Mouse (Mus musculus) myocyte (in vitro differentiated cells): ENCODE data around the gene Lrsam1.

Source experiments
- E2F4 ChIP-seq: IDR thresholded peaks from one replicate; pipeline ENCODE4 v1.6.1; 2011; ENCODE audit warnings: mild to moderate bottlenecking, control low read depth, moderate library complexity; ENCODE audit not compliant: insufficient read depth
- MYOD1 ChIP-seq, 3 experiments: IDR thresholded peaks; one replicate each; pipeline ENCODE4 v1.6.1; 2011; ENCODE audit warnings: control low read depth in 2 of 3, low read depth in 2 of 3, mild to moderate bottlenecking in 2 of 3, moderate library complexity in 1 of 3; ENCODE audit not compliant: insufficient read length in 2 of 3, control insufficient read depth in 1 of 3
- MYOG ChIP-seq, 3 experiments: IDR thresholded peaks; one replicate each; pipeline ENCODE4 v1.6.1; 2011; ENCODE audit warnings: control low read depth in 2 of 3, low read depth in 2 of 3, mild to moderate bottlenecking in 2 of 3; ENCODE audit not compliant: insufficient read length in 2 of 3, control insufficient read depth in 1 of 3, insufficient read depth in 1 of 3
- POLR2A ChIP-seq: IDR thresholded peaks from one replicate; pipeline ENCODE4 v1.6.1; 2011; ENCODE audit warnings: low read depth, mild to moderate bottlenecking, control low read depth, moderate library complexity; ENCODE audit not compliant: insufficient read length
- SRF ChIP-seq: IDR thresholded peaks from one replicate; pipeline ENCODE4 v1.6.1; 2011; ENCODE audit warnings: low read depth; ENCODE audit not compliant: control insufficient read depth, insufficient read length

GRCm38 (mm10) chr2:32881723-32882122 lies 79.7 kb downstream of the Lrsam1 start:
- TF ChIP-seq POLR2A (peak; percentile 50), SRF (no peak), E2F4 (no peak), MYOD1 (IDR thresholded peaks at IDR 0.05; ENCODE audit: control insufficient read depth in 1 of 3, insufficient read length in 2 of 3, low read depth in 2 of 3) (no peak), MYOG (IDR thresholded peaks at IDR 0.05; ENCODE audit: control insufficient read depth in 1 of 3, insufficient read depth in 1 of 3, insufficient read length in 2 of 3, low read depth in 2 of 3) (no peak)
